Mouse (Mus musculus) E14TG2a.4 (cell line): ENCODE data around the gene Cacna1g.

Source experiments
- CTCF ChIP-seq: conservative IDR thresholded peaks from 2 replicates; pipeline ENCODE4 v1.5.1; 2014; ENCODE audit warnings: low read length
- NANOG ChIP-seq: IDR thresholded peaks from 2 replicates; pipeline ENCODE4 v1.6.1; 2014; ENCODE audit warnings: borderline replicate concordance, low read length, mixed read lengths
- POU5F1 ChIP-seq: IDR thresholded peaks from 2 replicates; pipeline ENCODE4 v1.6.1; 2014; ENCODE audit warnings: low read length, borderline replicate concordance

DNA sequence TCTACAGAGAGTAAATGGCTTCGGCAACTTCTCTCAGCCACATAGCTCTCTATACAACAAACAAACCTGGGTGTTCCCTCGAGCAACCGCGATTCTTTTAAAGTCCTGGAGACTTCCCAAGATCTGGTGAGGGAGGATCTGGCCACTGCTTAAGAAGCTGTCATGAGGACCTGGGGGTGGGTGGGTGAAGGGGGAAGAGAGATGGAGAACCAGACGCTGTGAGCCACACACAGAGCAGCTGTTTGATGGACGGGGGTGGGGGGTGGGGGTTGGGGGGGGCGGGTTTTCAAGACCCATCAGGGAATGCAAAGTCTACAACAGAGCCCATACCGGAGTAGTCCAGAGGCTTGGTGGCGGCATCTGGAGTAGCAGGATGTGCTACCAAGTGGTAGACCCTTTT lies 39.5 kb upstream of the Cacna1g start:
- TF ChIP-seq CTCF = no peak
- no peak for TF ChIP-seq NANOG
- no peak for TF ChIP-seq POU5F1
